Mouse (Mus musculus): ENCODE measurements around the gene Lrba. TPM values are rescaled to one million over a fixed set of nuclear protein-coding genes. Genes with fewer than 3 reads are reported as not detected.

Lrba gene
- total RNA-seq, 4 experiments from 2014 or later = 28.0 to 35.0 (median 29.7) TPM

DNA sequence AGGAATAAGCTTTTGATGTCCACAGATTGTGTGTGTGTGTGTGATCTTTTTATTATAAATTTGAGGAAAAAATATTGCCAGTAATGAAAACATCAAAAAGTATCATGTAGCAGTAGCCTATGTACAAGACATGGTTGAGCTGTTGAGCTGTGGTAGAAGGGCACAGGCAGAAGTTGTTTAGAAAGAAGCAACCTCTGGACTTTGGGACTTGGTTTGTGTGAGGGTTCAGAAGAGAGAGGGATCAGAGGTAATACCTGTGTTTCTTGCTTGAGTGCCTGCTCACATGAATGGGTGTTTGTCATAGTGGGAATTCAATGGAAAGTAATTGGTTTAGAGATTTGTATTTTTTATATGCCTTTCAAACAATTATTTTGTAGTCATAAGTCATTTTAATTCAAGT lies 276.1 kb downstream of the Lrba start:
- no peak for DNase-seq (ENCODE audit: low spot score in 2 of 2)

DNA sequence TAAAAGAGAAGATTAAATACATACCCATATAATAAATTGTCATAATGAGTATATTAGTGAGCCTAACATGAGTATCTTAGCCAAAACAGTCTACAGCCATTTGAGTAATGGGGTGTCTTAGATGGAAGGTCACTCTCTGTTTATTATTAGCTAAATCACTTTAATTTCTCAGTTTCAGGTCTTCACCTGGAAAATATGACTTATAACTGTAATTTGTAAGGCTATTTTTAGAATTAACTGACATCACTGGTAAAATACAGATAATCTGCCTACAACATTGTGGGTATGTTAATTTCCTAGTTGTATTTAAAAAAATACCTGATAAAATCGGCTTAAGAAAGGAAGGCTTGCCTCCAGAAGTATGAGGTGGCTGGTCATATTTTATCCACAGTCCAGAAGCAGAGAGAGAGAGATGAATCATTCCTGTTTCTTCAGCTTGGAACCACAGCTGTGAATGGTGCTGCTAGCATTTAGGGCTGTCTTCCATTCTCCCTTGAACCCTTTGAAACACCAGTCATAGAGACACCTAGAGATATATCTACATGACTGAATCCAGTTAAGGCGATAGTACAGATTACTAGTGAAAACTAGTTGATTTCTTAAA lies 294.1 kb downstream of the Lrba start:
- no peak for DNase-seq (ENCODE audit: low spot score in 2 of 2)

DNA sequence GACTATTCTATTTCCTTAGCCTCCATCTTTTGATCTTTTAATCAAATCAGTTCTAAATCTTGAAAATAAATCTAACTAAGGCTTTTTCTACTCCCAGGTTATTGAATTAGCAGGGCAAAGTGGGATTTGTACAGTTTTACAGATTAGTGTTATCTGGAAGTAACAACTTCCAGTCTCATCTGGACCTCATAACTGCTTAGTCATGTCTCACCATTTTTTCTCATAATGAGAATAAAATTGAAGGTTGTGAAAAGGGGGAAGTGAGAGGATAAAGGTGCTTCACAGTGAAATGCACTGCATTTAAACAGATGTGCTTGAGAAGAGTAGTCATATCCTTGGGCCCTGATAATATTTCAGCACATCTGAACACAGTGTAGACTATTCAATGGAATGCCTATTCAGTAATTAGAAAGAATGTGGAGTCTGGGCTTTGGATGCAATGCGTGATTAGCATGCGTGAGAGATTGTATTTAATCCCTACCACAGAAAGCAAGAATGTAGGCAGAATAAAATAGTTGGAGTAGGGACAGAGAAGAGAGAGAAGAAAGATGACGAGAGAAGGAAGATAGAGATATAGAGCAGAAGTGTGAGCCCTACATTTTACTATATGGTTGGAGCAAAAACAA lies 298.5 kb downstream of the Lrba start:
- no peak for DNase-seq (ENCODE audit: low spot score in 2 of 2)

DNA sequence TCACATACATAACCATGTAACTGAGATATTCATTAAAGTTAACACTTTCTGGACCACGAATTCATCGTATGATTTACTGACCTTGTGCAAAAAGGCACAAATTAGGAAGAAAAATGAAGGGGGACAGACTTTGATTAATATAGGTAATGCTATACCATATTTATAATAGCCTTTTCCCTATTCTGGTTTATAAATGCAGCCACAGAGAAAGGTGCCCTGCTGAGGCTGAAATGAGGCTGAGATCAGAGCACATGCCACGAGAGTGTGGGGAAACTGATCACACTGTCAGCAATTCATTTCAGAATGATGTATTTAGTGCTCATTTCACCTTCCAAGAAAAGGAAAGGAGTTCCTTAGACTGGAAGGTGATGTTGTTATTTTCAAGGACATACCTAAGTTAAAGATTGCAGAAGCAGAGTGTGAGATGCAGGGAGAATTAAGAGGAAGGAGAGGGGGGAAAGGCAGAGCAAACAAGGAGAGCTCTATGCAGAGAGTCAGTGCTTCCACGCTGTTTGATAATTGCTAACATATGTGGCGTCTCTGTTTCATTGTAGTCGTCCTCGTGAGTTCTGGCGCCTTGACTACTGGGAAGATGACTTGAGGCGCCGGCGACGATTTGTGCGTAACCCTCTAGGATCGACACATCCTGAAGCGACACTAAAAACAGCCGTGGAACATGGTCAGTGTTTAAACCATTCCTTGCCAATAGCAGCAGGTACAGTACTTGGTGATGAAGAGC lies 307.2 kb downstream of the Lrba start:
- no peak for DNase-seq (ENCODE audit: low spot score in 2 of 2)

DNA sequence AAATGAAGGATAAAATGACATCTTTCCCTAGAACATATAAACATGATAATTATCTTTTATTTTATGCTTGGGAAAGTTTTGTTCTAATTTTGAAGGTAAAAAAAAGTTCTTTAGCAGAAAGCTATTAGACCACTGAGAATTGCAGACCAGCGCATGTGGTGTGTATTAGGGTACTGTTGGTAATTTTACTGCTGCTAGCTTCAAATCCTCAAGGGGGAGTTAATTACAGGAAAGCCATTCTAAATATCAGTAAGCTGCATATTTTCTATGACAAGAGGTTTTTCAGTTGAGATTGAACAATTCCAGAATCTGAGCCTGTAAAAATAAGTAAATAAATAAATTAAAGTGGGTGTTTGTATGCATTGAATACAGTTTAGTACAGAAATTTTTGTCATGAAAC lies 312.3 kb downstream of the Lrba start:
- DNase-seq (ENCODE audit: low spot score in 2 of 2) = no peak

DNA sequence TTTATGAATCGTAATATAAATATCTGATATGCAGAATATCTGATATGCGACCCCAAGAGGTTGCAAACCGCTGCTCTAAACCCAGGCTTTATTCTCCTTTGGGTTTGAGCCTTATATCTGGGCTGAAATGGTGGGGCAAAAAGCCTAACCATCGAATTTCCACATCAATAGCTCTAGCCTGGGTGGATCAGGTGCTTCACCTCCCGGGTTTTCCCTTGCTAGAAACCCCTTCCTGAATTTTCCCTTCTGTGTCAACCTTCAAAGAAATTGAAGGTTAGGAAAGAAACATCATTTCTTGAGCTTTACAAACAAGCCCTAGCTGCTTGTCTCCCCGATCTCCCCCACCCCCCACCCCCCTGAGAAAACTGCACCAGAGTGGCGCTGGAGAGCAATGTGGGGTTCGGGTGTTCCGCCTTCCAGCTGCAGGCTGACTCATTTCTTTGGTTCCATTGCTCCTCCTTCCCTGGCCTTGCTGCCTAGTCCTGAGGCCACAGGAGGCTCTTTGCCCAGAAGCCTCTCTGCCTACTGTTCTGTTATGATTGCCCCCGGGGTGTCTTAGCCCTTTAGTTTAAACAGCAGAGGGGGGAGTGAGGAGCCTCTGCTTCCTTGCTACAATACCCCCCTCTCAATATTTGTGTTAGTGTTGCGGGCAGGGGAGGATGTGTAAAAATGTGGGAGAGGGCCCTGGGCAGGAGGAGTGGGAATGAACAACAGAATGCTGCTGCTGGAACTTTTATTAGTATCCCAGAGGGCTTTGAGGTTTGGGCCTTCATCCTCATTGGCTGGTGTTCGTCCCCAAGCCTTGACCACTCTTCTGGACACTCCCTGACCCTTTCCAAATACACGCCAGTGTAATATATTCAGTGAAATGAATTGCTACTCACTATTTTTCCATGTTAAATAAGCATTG lies 314.4 kb downstream of the Lrba start:
- no peak for DNase-seq (ENCODE audit: low spot score in 2 of 2)

DNA sequence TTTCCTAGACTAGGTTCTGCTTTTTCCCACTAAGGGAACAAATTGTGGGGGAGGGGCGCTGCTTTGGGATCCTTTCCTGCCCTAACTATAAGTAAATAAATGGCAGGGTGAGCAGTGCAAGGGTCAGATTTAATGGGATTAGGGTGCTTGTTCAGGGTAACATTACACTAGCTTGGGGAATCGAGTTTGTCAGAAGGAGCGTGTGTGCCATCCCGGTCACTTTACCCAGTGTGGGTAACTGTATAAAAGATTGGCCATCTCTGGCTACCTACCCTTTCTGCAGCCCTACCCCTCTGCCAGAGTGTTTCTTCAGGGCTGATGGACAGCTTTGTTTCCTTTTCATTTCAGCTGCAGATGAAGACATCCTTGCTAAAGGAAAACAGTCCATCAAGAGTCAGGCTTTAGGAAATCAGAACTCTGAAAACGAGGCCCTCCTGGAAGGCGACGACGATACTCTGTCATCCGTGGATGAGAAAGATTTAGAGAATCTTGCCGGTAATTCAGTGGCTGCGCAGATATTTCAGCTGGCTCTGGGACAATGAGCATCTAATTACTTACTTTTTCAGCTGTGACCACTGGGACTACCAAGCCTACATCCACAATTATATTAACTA lies 315.2 kb downstream of the Lrba start:
- no peak for DNase-seq (ENCODE audit: low spot score in 2 of 2)

DNA sequence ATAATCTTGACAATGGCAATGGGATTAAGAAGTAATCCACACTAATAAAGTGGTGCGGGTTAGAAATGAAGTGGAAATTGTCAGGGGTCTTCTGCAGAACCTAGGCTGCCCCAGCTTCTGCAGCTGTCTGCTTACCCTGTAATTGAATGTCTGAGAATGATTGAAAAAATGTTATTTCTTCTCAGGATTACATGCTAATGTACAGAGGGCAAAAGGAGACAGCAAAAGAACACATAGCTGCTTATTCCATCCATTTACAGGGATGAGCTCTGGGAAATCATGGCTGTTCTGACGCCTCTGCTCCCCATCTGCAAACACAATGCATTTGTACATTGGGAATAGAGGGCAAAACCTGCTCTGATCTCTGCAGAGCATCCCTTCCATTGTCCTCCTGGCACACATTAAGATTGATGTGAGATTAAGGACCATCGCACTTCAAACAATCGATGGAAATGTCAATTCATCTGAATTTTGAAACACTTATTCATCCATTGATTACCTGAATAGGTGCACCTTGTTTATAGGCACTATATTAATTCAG lies 316.7 kb downstream of the Lrba start:
- no peak for DNase-seq (ENCODE audit: low spot score in 2 of 2)

DNA sequence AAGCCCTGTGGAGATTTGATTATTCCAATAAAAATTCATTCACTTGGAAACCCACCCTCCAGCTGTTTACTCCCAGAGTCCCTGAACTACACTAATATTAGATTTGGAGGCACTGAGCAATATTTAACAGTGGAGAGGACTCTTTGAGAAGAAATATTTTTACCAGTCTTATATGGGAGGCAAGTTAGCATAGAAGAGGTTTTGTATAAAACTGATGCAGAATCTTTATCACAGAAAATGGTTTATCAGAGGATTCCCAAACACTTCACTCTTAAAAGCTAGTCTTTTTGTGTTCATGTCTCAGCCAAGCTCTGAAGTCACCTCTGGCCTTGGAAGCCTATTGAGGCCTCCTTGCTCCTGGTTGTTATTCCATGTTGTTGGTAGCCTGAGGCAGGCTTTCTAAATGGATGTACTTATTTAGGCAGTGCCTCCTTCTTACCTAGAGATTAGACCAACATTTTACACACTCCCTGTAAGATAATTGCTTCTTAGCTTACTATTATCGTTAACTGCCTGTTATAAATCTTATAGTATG lies 317.4 kb downstream of the Lrba start:
- no peak for DNase-seq (ENCODE audit: low spot score in 2 of 2)

DNA sequence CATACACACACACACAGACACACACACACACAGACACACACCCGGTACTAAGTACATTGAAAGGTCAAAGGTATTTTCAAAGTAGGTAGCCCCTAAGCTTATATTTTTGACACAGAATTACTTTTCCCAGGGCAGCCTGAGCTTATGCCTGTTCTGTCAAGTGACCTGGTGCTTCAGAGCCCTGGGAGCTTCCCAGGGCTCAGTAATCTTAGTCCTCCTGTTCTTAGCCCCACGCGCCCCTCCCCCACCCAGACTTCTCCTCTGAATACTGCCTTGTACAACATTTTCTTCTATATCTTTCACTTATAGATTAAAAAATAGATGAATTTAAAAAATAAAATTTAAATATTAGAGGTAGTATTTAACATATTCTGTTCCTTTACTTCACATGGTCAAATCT lies 320.3 kb downstream of the Lrba start:
- no peak for DNase-seq (ENCODE audit: low spot score in 2 of 2)

DNA sequence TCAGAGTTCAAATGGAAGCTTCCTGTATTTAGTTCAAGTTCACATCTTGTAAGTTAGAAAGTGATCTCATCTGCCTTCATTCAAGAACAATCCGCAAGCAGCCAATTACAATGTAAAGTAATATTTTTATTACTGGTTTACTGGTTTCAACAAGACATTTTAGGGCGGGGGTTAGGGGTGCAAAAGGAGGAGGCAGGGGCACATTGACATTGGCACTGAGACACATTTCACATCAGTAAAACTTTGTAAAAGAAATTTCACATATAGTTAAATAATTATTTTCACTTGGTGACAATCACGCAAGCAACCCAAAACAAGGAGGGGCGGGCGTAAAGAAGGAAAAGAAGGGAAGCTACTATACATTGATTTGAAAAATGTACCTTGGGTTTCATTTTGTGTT lies 321.5 kb downstream of the Lrba start:
- DNase-seq (ENCODE audit: low spot score in 2 of 2) = no peak

DNA sequence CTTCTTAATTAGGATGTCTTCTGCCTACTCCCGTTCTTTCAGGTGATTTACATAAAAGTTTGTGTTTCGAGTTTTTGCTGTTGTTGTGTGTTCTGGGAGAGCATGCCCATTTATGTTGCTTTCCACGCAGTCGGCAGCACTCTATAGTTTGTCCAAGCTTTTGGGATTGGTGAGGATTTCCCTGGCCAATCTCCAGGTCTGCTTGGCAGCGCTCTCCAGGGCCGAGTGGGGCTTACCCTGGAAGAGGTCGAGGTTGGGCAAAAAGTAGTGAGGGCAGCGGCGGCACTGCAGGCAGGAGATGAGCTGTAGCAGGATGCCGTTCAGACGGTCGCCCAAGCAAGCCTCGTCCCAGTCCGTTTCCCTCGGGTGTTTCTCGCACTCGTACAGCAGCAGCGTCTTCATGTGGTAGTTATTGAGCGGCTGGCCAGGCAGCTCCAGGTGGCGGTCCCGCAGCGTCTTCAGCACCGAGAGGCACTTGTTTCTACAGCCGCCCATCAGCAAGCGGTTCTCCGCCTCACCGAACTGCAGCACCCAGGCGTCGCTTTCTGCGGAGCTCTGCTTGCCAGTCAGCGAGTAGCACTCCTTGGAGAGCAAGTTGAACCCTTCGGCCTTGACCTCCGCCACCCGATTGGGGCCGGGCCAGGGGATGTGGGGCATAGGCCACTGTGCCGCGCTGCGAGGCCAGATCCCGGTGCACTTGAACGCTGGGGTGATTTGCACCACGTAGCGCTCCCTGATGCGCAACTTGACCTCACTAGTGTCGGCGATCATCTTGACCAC lies 322.2 kb downstream of the Lrba start:
- DNase-seq (ENCODE audit: low spot score in 2 of 2) = peak in 1 of 2 experiments; percentile 38

DNA sequence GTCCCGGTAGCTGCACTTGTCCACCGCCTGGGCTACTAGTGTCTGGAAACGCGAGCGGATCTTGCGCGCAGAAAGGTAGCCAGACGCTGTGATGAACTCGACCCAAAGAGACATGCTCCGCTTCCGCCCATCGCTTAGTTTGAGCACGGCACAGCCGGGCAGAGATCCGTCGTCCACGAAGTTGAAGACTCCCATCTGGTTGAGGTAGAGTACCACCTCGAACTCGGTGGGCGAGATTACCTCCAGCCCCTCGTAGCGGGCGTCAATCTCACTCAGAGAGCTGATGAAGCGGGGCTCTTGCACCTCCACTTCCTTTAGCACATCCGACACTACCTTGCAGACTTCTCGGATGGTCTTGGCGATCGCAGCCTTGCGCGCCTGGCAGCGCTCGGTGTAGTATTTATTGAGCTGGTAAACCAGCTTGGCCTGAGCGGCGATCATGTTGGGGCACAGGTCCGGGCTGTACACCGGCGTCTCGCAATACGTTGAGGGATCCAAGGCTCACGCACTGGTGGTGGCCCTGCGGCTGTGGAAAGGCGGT lies 322.8 kb downstream of the Lrba start:
- no peak for DNase-seq (ENCODE audit: low spot score in 2 of 2)

DNA sequence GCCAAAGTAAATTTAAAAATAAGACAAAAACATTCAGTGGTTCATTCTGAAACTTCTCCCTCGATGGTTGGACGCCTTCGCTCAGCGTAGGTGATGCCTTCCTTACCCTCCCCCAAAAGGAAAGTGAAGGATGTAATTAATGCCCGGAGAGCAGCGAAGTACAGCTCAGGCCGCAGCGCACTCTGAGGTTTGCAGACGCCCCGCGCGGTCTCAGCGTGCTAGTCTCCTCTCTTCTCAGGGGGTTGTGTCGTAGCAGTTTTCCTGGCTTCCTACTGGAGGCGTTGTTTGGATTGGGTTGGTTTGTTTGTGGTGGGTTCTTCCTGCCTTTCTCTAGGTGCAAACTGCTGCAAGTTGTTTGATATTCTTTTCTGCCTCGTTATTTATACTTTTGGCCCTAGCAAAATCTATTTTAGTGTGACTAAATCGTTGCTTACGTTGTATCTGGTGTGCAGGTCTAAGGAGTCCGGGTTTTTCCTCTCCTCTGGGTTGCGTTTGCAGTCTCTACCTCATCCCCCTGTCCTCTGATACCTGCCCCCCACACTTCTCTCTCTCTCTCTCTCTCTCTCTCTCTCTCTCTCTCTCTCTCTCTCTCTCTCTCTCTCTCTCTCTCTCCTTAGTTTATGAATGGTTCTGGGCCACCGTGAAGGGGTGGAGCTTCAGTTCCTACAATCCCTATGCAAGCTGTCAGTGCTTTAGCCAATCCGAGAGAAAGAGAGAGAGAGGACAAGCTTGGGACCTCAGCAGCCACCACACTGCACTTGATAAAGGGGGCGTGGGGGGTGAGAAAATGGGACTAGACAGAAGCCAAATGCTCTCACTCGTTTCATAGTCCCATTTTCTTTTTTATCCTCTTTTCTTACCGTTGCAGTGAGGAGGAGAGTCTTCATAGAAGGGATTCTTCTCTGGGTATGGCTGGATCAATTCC lies 323.9 kb downstream of the Lrba start, which contains the start of gene Mab21l2:
TSS of gene Mab21l2 (minus strand) at position 539 of the 925 bp plus-strand sequence.
- no peak for DNase-seq (ENCODE audit: low spot score in 2 of 2)

DNA sequence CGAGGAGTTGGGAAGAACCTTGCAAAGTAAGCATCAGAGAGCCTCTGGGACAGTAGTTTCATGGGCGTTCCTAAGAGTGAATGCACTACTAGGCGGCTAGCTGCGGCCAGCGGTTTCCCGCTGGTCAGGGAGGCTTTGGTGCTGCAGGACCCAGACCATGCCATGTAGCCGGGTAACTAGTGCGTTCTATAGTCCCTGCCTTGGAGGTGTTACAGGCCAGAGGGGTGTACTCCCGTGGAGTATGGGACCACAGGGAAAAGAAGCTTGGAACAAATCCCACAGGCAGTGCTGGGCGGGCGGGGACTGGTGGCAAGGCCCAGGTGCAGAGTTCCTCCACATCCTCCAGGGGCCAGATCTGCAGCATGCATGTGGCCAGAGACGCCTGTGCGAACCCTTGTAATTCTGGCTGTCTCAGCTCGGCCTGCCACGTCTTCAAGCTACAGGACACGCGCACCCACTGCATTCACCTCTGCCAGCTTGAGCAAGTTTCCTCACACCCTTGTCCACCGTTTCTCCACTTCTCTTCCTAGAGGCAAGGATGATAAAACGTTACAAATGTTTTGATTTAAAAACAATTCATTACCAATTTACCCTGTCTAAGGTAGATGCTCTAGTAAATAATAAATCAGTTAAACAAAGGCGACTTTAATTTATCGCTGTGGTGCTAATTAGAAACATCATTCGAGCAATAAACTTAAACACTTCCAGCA lies 326.0 kb downstream of the Lrba start:
- no peak for DNase-seq (ENCODE audit: low spot score in 2 of 2)

DNA sequence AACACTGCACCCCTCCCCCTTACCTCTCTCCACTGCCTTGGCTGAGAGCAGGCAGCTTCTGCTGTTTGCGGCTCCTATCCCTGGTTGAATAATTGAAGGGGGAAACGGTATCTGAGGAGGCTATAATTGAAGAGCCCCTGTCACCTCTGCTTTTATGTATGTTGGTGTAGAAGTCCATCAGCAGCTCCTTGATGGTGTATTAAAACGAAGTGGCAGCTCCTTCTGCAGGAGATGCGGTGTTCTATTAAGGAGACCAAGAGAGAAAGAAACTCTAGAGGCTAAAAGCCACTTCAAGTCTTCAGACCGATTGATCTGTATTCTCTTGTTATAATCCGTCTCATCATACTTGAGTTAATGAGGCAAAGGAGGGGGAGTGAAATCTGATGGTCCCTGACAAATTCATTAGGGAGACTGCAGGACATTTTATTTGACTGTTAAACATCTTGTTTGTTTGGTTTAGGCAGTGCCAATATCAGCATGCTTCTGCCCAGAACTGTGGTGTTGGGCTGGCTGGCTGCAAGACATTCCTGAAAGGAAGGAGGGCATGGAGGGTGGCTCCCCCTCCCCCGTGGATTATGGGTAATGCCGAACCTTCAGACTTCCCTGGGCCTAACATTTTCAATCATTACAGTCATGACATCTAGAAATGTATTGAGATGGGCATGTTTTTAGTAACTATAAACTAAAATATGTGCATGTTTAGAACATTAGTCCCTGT lies 326.7 kb downstream of the Lrba start:
- DNase-seq (ENCODE audit: low spot score in 2 of 2) = no peak

DNA sequence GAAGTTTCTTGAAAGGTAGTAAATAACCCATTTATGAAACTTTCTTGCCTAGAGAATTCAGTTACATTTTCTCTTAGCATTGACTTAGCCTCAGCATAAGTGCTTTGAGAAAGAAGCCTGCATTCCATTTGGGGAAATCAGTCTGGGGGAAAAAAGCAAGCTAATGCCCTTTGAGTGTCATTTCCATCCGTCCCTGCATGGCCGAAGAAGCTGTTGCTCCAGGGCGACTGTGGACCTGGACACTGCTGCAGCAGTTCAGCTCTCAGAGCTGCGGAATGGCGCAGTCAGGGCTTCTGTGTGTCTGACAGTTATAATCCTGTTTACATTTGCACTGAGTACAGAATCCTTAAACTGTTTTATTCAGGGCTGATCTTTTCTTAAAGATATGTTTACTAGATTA lies 327.7 kb downstream of the Lrba start:
- DNase-seq (ENCODE audit: low spot score in 2 of 2) = no peak
